Mouse (Mus musculus) heart, embryonic 16.5 days (tissue): ENCODE data around the gene Igf2bp1. TPM values are rescaled to one million over a fixed set of nuclear protein-coding genes. Genes with fewer than 3 reads are reported as not detected.

ENCODE experiments used
- ATAC-seq: fragments of 200-750 bp; cut with Nextera tagmentation; replicated peaks from 2 replicates; pipeline ENCODE4 v1.8.0; 2017; ENCODE audit warnings: moderate number of reproducible peaks; ENCODE audit not compliant: insufficient read depth, low FRiP score; ENCODE audit errors: extremely low read depth
- H3K27ac ChIP-seq: fragments of 300-500 bp; sonication (generic); 2 replicates; pipeline ENCODE4 v1.5.1; 2014; ENCODE audit warnings: mild to moderate bottlenecking, low read length, control low read depth, moderate library complexity
- H3K27me3 ChIP-seq: fragments of 300-500 bp; sonication (generic); 2 replicates; pipeline ENCODE4 v1.6.1; 2014; ENCODE audit warnings: low read length, mixed read lengths; ENCODE audit not compliant: control insufficient read depth, insufficient read depth
- H3K36me3 ChIP-seq: fragments of 300-500 bp; sonication (generic); 2 replicates; pipeline ENCODE4 v1.6.1; 2014; ENCODE audit not compliant: control insufficient read depth, insufficient read depth
- H3K4me1 ChIP-seq: fragments of 300-500 bp; sonication (generic); 2 replicates; pipeline ENCODE4 v1.6.1; 2014; ENCODE audit warnings: low read length, mixed read lengths; ENCODE audit not compliant: control insufficient read depth, insufficient read depth
- H3K4me2 ChIP-seq: fragments of 300-500 bp; sonication (generic); 2 replicates; pipeline ENCODE4 v1.6.1; 2014; ENCODE audit warnings: low read depth, mild to moderate bottlenecking, control low read depth, low read length
- H3K4me3 ChIP-seq: fragments of 300-500 bp; sonication (generic); 2 replicates; pipeline ENCODE4 v1.5.1; 2014; ENCODE audit warnings: mild to moderate bottlenecking, control low read depth, low read length
- H3K9ac ChIP-seq: fragments of 300-500 bp; sonication (generic); 2 replicates; pipeline ENCODE4 v1.6.1; 2014; ENCODE audit warnings: low read length, control low read depth
- H3K9me3 ChIP-seq: fragments of 300-500 bp; sonication (generic); replicated peaks from 2 replicates; pipeline ENCODE4 v1.6.1; 2016; ENCODE audit warnings: low read length; ENCODE audit not compliant: control insufficient read depth
- WGBS: fragments of 180-500 bp; shearing (Covaris S2); extraction: QIAGEN DNeasy Blood & Tissue Kit; methylation state at CpG from one replicate; pipeline ENCODE4 v1.1.7; 2014; 5-methylcytosine and 5-hydroxymethylcytosine counted together
- microRNA-seq: library from miRNA; unstranded; fragments of <30 nt; microRNA quantifications from one replicate; pipeline ENCODE4, GENCODE M21; 2017
- polyA plus RNA-seq: library from polyadenylated mRNA; unstranded; fragments of >200 nt; fragmentation: Nextera tagmentation; extraction: Ambion mirVana; gene quantifications from 2 replicates; pipeline ENCODE4 v1.2.1, GENCODE M21; 2015

Gene Igf2bp1
- polyA plus RNA-seq, 1 experiment from 2014 or later: 21.1 TPM

- peaks cover 8% of the 10 kb centered on the region for H3K27me3 ChIP-seq
- H3K4me2 ChIP-seq: no peak overlapping the region
- no peak overlapping the region; the same call in 1 of the 2 replicates for H3K27ac ChIP-seq
- no peak overlapping the region for H3K4me3 ChIP-seq
- no peaks in the 10 kb centered on the region for H3K36me3 ChIP-seq
- no peak for ATAC-seq
- 77% methylated on average over 5 of the region's 5 CpGs for WGBS
- no peak overlapping the region for H3K9ac ChIP-seq
- no peaks in the 10 kb centered on the region for H3K9me3 ChIP-seq
- no peaks in the 10 kb centered on the region for H3K4me1 ChIP-seq
These were observed 97.8 kb downstream of the Igf2bp1 start for GRCm38 (mm10) chr11:95907805-95908524.

Small RNA genes lying within 50 kb of the gene (microRNA-seq; reads per million reads assigned to microRNA genes)
- gene Mir3063: not detected

Other genes with a start within 250 kb of the Igf2bp1 start
- 3.2 and 3.3 TPM in 2 replicates for gene Phospho1, start 181.4 kb downstream of the Igf2bp1 start, polyA plus RNA-seq
- gene Gngt2, start 168.7 kb downstream of the Igf2bp1 start, polyA plus RNA-seq: 30.3 and 34.7 TPM in 2 replicates
- gene Abi3, start 163.5 kb downstream of the Igf2bp1 start, polyA plus RNA-seq: 19.6 and 28.0 TPM in 2 replicates
- 0.61 and 1.1 TPM in 2 replicates for gene B4galnt2, start 91.0 kb downstream of the Igf2bp1 start, polyA plus RNA-seq
- gene Gip, start 18.6 kb upstream of the Igf2bp1 start, polyA plus RNA-seq: not detected in 2 replicates
- gene Snf8, start 28.9 kb upstream of the Igf2bp1 start, polyA plus RNA-seq: 69.3 and 72.0 TPM in 2 replicates
- 29.1 and 31.4 TPM in 2 replicates for gene Ube2z, start 59.4 kb upstream of the Igf2bp1 start, polyA plus RNA-seq
- 2,218 and 2,299 TPM in 2 replicates for gene Atp5g1, start 69.7 kb upstream of the Igf2bp1 start, polyA plus RNA-seq
- 0.11 TPM in 1 of 2 replicates, not detected in the other for gene Calcoco2, start 106.0 kb upstream of the Igf2bp1 start, polyA plus RNA-seq
- gene Ttll6, start 127.8 kb upstream of the Igf2bp1 start, polyA plus RNA-seq: 0.13 and 0.24 TPM in 2 replicates
- 0.08 TPM in 1 of 2 replicates, not detected in the other for gene Hoxb13, start 188.4 kb upstream of the Igf2bp1 start, polyA plus RNA-seq